Mouse (Mus musculus) frontal cortex, postnatal 10 days (tissue): ENCODE measurements at regions not wholly inside any gene's neighbourhood (a gene's known extent, or its start where the extent isn't known, plus 50 kb on each side); places are given as distances from the start of the nearest gene placed in this dataset.

Experiments used
- DNase-seq, 2 experiments: peaks; one replicate each; pipeline ENCODE4 v3.0.0; 2022; ENCODE audit warnings: low spot score in 2 of 2, mixed read lengths in 1 of 2

- DNase-seq, result no peak
These were observed 685.4 kb upstream of the Robo1 start for GRCm38 (mm10) chr16:71622664-71623063.

DNA sequence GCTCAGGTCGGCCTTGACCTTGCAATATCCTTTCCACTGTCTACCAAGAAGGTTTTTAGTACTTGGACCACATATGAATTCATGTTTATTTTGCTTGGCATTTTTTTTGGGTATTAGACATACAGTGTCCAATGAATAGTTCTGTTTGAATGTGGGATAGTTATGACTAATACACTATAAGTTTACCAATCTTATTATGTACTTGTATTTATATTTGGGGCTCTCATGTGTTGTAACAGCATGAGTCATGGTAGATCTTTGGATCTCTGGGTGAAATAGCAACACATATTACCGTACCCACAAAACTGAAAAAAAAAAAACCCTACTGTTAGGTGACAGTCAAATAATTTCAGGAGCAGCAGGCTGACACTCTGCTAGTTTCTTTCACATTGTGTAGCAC, 667.7 kb upstream of the Robo1 start:
- DNase-seq, result no peak

GRCm38 (mm10) chr16:71643223-71643622, 664.9 kb upstream of the Robo1 start:
- DNase-seq, result no peak

DNA sequence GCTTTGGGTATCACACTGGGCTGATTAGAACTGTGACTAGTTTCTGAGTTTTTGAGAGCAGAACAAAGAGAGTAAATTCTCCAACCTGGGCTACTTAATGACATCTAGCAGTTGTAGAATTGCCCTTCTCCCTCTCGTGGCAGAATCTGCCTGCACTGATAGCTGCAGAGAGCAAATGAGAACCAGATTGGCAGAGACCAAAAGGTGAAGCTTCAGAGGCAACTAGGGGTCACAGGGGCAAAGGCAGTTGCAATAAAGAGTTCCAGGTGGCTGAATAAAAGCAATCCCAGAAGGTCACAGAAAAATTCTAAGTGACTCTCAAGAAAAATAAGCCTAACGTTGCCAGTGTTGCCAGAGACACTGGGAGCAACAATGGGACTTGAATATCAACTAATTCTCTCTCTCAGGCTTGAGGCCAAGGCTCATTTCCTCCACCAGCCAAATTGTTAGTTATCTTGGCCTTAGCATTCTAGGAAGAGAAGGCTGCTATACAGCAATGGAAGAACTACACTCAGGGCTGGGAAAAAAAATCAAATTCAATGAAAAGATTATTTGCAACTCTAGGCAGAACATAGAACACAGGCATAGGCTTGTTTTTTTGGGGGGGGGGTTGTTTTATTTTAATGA, 629.9 kb upstream of the Robo1 start:
- no peak for DNase-seq

GRCm38 (mm10) chr16:71693464-71693863, 614.6 kb upstream of the Robo1 start:
- no peak for DNase-seq

GRCm38 (mm10) chr16:71705846-71706245, 602.3 kb upstream of the Robo1 start:
- DNase-seq, result no peak

DNA sequence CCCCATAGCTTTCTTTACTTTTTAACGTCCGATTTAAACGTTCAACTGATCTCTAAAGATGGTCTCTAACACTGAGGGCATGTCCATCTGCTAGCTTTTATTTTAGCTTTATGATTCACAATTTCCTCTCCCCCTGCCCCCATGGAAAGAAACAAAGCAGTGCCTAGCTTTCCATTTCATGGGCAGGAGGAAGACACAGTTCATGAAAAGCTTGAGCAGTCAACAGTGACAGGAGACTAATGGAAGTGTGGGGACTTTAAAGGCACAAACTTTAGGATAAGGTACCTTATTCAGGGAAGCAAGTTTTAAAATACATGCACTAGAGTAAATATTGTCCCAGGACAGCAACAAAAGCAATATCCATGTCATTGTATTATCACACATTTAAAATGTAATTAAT, 598.4 kb upstream of the Robo1 start:
- DNase-seq, result no peak

DNA sequence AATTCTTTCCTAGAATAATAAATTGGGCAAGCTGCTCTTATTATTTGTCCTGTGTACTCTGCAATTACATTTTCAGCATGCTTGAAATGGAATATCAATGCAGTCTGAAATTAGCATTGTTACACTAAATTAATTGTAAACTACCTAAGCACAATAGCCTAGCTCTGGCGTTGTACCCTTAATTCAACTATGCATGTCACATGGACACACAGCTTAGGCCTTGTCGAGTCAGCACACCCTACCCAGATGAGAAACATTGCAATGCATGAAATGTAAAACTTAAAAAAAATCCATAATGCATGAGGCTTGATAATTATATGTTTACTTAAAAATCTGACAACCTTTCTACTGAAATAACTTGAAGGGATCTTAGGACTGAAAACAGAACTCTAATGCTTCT, 596.2 kb upstream of the Robo1 start:
- DNase-seq, result no peak

DNA sequence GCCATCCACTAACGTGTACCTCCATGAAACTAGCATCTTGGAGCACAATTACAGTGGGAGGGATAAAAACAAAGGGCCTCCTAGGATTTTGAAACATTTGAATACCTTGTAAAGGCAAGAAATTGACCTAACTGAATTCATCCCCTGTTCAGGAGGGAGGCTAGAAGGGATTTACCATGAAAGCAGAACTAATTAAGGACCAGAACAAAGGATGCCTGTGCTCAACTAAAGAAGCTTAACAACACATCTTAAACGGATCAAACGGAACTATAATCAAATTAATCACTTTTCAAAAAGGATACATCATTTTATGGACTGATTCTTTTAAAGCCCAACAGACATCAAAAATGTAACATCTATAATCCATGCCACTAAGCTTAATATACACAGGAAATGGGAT, 590.9 kb upstream of the Robo1 start:
- no peak for DNase-seq

DNA sequence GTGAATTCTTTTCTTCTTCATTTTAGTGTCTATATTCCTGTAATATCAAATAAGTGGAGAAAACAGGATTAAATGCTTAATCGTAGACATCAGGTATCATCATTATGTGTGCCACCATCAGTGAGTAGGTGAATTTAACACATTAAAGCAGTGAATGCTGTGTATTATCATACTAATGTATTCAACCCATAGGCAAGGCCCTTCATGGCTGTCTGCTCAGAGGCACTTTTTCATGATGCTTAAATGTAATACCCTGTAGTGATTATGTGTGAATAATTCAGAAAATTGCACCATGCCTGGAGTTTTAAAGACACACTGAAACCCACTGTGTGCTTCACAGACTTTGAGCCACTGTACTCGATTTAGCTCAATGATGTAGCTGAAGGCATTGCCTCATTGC, 583.2 kb upstream of the Robo1 start:
- DNase-seq, result no peak

DNA sequence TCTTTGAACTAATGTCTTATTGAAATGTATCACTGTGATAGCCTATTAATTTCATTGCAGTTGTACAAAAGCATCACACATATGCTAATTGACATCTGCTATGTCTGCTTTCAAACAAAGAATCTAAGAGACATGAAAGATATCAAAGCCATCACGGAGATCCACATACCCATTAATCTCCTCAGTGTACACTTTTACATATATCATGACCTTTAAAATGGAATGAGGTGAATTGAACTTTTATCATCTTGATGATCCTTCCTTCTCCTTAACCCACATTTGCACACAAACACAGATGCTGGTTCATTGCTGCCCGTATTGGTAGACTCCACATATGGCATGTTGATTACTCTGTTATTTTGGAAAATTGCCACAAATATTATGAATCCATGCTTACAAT, 570.2 kb upstream of the Robo1 start:
- no peak for DNase-seq

GRCm38 (mm10) chr16:71739104-71739503, 569.0 kb upstream of the Robo1 start:
- DNase-seq, result no peak

DNA sequence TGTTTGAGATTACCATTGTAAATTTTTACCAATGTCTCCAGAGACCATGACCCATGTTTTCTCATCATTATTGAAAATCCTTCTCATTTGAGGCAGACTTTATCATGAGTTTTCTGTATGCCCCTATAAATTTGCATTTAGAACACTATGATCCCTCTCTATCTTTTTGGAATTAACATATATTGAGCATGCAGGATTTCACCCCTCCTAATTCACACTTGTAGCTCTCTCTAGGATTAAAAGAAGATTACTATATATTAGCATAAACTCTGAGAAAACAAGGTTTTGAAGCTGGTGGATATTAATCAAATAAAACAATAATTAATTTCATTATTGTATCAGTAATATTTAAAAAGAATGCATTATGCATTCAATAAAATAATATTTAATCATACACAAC, 527.2 kb upstream of the Robo1 start:
- no peak for DNase-seq

- no peak for DNase-seq
These were observed 495.3 kb upstream of the Robo1 start for GRCm38 (mm10) chr16:71812840-71813239.

- no peak for DNase-seq
These were observed 472.8 kb upstream of the Robo1 start for GRCm38 (mm10) chr16:71835325-71835724.

DNA sequence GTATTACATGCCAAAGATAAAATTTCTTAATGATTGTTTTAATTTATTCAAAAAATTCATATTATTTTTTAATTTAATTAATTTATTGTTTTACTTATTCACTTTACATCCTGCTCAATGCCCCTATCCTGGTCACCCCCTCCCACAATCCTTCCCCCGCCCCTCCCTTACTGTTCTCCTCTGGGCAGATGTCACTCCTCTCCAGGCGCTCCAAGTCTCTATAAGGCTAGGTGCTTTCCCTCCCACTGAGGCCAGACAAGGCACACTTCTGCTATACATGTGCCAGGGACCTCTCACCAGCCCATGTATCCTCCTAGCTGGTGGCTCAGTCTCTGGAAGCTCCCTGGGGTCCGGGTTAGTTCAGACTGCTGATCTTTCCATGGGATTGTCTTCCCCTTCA, 458.0 kb upstream of the Robo1 start:
- no peak for DNase-seq

- DNase-seq, result no peak
These were observed 456.4 kb upstream of the Robo1 start for GRCm38 (mm10) chr16:71851590-71852190.

DNA sequence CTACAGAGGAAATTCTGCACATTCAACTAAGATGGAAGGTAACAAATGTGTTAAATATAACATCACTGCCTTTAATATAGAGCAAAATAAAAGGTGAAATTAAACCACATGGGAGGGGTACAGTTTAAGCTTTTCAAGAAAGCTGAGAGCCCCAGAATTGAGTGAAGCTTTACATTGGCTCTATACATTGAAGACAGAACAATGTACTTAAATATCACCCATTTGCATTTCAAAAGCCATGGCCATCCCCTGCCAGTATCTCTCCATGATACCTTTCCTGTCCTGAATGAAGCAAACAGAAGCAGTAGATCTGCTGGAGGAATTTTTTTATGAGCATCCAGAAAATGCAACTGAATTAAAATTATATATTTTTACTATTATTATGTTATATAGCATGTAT, 450.2 kb upstream of the Robo1 start:
- DNase-seq, result no peak

DNA sequence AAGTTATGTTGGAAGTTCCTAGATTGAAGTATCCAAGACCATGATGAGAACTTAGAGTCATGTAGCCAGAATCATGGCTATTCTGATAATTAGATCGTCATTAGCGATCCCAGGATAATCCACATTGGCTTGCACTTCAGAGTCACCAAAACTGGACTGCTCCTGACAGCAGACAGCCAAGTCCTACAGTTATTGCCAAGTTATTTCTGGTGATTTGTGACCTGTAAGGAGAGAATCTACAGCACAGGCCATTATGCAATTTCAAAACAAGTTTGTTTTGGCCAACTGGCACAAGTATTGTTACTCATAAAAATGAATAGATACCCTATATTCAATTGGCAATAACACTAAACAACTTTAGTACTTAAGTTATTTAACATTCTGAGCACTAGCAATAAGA, 447.9 kb upstream of the Robo1 start:
- DNase-seq, result no peak

GRCm38 (mm10) chr16:71885701-71886100, 422.4 kb upstream of the Robo1 start:
- DNase-seq, result no peak

GRCm38 (mm10) chr16:71889679-71890078, 418.4 kb upstream of the Robo1 start:
- DNase-seq, result no peak

- DNase-seq, result no peak
These were observed 385.0 kb upstream of the Robo1 start for GRCm38 (mm10) chr16:71923111-71923510.

GRCm38 (mm10) chr16:71944165-71944564, 363.9 kb upstream of the Robo1 start:
- no peak for DNase-seq

DNA sequence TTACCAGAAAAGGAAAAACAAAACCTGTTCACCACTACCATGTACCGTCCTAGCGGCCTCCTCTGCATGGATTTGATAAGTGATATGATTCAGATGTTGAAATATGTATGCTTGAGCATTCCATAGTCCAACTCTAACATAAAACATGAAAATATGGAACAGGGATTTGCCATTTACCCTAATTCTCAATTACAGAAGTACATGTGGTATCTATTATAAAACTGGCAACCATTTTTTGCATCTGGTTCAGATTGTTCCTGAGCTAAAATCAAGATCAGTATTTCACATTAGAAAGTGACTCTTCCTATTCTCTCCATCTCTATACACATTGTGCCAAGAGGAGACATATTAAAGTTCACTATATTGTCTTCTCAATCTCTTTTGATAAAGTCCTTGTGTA, 363.3 kb upstream of the Robo1 start:
- DNase-seq, result no peak
